Mouse (Mus musculus) heart, postnatal 10 days (tissue): Measurements from ENCODE around the gene Becn1. TPM values are rescaled to one million over a fixed set of nuclear protein-coding genes. Genes with fewer than 3 reads are reported as not detected.

Experiments used
- DNase-seq, 2 experiments: peaks; one replicate each; pipeline ENCODE4 v3.0.0; 2021
- intact Hi-C: fragments of 180-260 bp; cut with DNase I; formaldehyde crosslinking; loops from one replicate; pipeline ENCODE4 v1.15.1; 2025
- total RNA-seq, 2 experiments: library from RNA; stranded (reverse); gene quantifications; 2 replicates each; pipeline ENCODE4 v1.2.3; 2021

Gene Becn1
- total RNA-seq, 2 experiments from 2014 or later, result 94.3 to 109 TPM

- DNase-seq, result no peak
- intact Hi-C loops, result loop anchor here (1.0 to 2.0 kb wide), 3 partner anchors 17 to 35 kb away; partner anchors contain the start of gene Ezh1
These were observed 54.5 kb downstream of the Becn1 start for GRCm38 (mm10) chr11:101247521-101248030.

- intact Hi-C loops, result loop anchor here (2.0 kb wide), 1 partner anchor 16 kb away; no protein-coding TSS in a partner anchor
- no peak for DNase-seq
These were observed 55.4 kb downstream of the Becn1 start for GRCm38 (mm10) chr11:101246702-101247012.

- intact Hi-C loops, result loop anchor here (2.0 kb wide), 1 partner anchor 15 kb away; no protein-coding TSS in a partner anchor
These were observed 56.0 kb downstream of the Becn1 start, which contains the start of gene Ramp2 for GRCm38 (mm10) chr11:101245855-101246701. Gene Ramp2 (plus strand): TSS chr11:101246028.

GRCm38 (mm10) chr11:101245071-101245470 is 57.0 kb downstream of the Becn1 start:
- intact Hi-C loops, result no loop called here
- DNase-seq, result peak; percentile 69 to 73

More at GRCm38 (mm10) chr11:101245855-101246701, 56.0 kb downstream of the Becn1 start, which contains the start of gene Ramp2:
- DNase-seq, result peak; percentile 73 to 74

- intact Hi-C loops, result no loop called here
- DNase-seq, result peak; percentile 60 to 65
These were observed 63.9 kb downstream of the Becn1 start for GRCm38 (mm10) chr11:101238071-101238647.

- DNase-seq, result no peak
- intact Hi-C loops, result no loop called here
These were observed 65.3 kb downstream of the Becn1 start for GRCm38 (mm10) chr11:101236782-101237181.

Other genes with a start within 250 kb of the Becn1 start
- gene Naglu, start 232.3 kb downstream of the Becn1 start, total RNA-seq, result 1 to 10 TPM; 9.9 to 10.0 TPM
- gene Hsd17b1, start 223.9 kb downstream of the Becn1 start, total RNA-seq, result under 1 TPM in 1 of 2 experiments, not detected in 1; 0.45 TPM
- 10 to 100 TPM; 18.7 to 21.4 TPM for gene Coasy, start 219.7 kb downstream of the Becn1 start, total RNA-seq
- gene Mlx, start 215.0 kb downstream of the Becn1 start, total RNA-seq, result 10 to 100 TPM; 14.1 to 18.1 TPM
- gene Psmc3ip, start 206.8 kb downstream of the Becn1 start, total RNA-seq, result 1 to 10 TPM; 5.0 to 5.6 TPM
- 10 to 100 TPM; 37.6 to 41.6 TPM for gene Retreg3, start 182.4 kb downstream of the Becn1 start, total RNA-seq
- 10 to 100 TPM; 27.0 to 31.1 TPM for gene Tubg1, start 182.3 kb downstream of the Becn1 start, total RNA-seq
- gene Tubg2, start 146.4 kb downstream of the Becn1 start, total RNA-seq, result 1 to 10 TPM; 3.4 to 3.5 TPM
- 1 to 10 TPM; 1.8 to 2.1 TPM for gene Cntnap1, start 131.8 kb downstream of the Becn1 start, total RNA-seq
- gene Plekhh3, start 130.9 kb downstream of the Becn1 start, total RNA-seq, result 10 to 100 TPM; 23.6 to 28.3 TPM
- under 1 TPM; 0.14 to 0.20 TPM for gene Ccr10, start 126.8 kb downstream of the Becn1 start, total RNA-seq
- gene Ezh1, start 75.8 kb downstream of the Becn1 start, total RNA-seq, result 10 to 100 TPM; 20.5 to 22.5 TPM
- 100 to 1,000 TPM; 146 to 180 TPM for gene Ramp2, start 56.3 kb downstream of the Becn1 start, total RNA-seq
- 100 to 1,000 TPM in 1 of 2 experiments, 10 to 100 TPM in 1; 97.5 to 111 TPM for gene Vps25, start 48.6 kb downstream of the Becn1 start, total RNA-seq
- gene Wnk4, start 41.7 kb downstream of the Becn1 start, total RNA-seq, result 1 to 10 TPM; 5.7 to 7.6 TPM
- under 1 TPM; 0.14 to 0.57 TPM for gene Cntd1, start 23.3 kb downstream of the Becn1 start, total RNA-seq
- 10 to 100 TPM; 84.2 to 92.6 TPM for gene Coa3, start 23.2 kb downstream of the Becn1 start, total RNA-seq
- 10 to 100 TPM; 74.9 to 90.0 TPM for gene Psme3, start 13.9 kb upstream of the Becn1 start, total RNA-seq
- 1 to 10 TPM; 2.5 to 3.1 TPM for gene Aoc2, start 22.8 kb upstream of the Becn1 start, total RNA-seq
- 10 to 100 TPM; 39.0 to 49.9 TPM for gene Aoc3, start 28.3 kb upstream of the Becn1 start, total RNA-seq
- not detected for gene G6pc, start 65.3 kb upstream of the Becn1 start, total RNA-seq
- gene Aarsd1, start 115.3 kb upstream of the Becn1 start, total RNA-seq, result 10 to 100 TPM; 17.9 to 19.2 TPM
- gene Gm27029, start 122.5 kb upstream of the Becn1 start, total RNA-seq, result 1 to 10 TPM; 4.3 to 6.1 TPM
- gene Rundc1, start 122.8 kb upstream of the Becn1 start, total RNA-seq, result 10 to 100 TPM; 11.1 to 12.4 TPM
- 10 to 100 TPM; 37.4 to 39.7 TPM for gene Ptges3l, start 123.0 kb upstream of the Becn1 start, total RNA-seq
- gene Rpl27, start 140.0 kb upstream of the Becn1 start, total RNA-seq, result 10 to 100 TPM; 63.3 to 68.3 TPM
- gene Ifi35, start 146.1 kb upstream of the Becn1 start, total RNA-seq, result 10 to 100 TPM; 12.9 to 13.7 TPM
- gene Rnd2, start 162.7 kb upstream of the Becn1 start, total RNA-seq, result 1 to 10 TPM; 6.5 to 8.4 TPM
- gene Vat1, start 163.9 kb upstream of the Becn1 start, total RNA-seq, result 10 to 100 TPM; 50.1 to 50.4 TPM
- gene Brca1, start 249.7 kb upstream of the Becn1 start, total RNA-seq, result 1 to 10 TPM; 2.8 to 4.7 TPM
- gene Nbr1, start 249.9 kb upstream of the Becn1 start, total RNA-seq, result 100 to 1,000 TPM; 100 TPM